Mouse (Mus musculus): ENCODE measurements around the gene Adprhl2. TPM values are rescaled to one million over a fixed set of nuclear protein-coding genes. Genes with fewer than 3 reads are reported as not detected.

The Adprhl2 gene
- polyA plus RNA-seq, 1 experiment from 2014 or later, result 30.1 TPM

GRCm38 (mm10) chr4:126301584-126302309 is 19.8 kb downstream of the Adprhl2 start:
- Histone ChIP-seq H3K4me3 (ENCODE audit: low read depth, low read length) (peak overlapping the region; percentile 40), H3K36me3 (ENCODE audit: control insufficient read depth, insufficient read depth, low read length) (no peaks in the 10 kb centered on the region; the same call in 1 of the 2 replicates), H3K4me2 (peak overlapping the region; percentile 66), H3K27me3 (ENCODE audit: control insufficient read depth, insufficient read depth, low read length) (peaks cover 65% of the 10 kb centered on the region), H3K4me1 (ENCODE audit: control insufficient read depth, insufficient read depth, low read length) (peaks cover 16% of the 10 kb centered on the region), H3K9ac (ENCODE audit: low read depth, low read length) (peak overlapping the region; percentile 28; the same call in 1 of the 2 replicates), H3K27ac (ENCODE audit: low read depth, low read length) (no peak overlapping the region), H3K9me3 (replicated peaks; ENCODE audit: control insufficient read depth, low read length) (no peaks in the 10 kb centered on the region)
- ATAC-seq (replicated peaks; ENCODE audit: insufficient number of reproducible peaks, low FRiP score, low TSS enrichment), result no peak
- 4% methylated on average over 27 of the region's 27 CpGs for WGBS (ENCODE audit: insufficient replicate concordance)

DNA sequence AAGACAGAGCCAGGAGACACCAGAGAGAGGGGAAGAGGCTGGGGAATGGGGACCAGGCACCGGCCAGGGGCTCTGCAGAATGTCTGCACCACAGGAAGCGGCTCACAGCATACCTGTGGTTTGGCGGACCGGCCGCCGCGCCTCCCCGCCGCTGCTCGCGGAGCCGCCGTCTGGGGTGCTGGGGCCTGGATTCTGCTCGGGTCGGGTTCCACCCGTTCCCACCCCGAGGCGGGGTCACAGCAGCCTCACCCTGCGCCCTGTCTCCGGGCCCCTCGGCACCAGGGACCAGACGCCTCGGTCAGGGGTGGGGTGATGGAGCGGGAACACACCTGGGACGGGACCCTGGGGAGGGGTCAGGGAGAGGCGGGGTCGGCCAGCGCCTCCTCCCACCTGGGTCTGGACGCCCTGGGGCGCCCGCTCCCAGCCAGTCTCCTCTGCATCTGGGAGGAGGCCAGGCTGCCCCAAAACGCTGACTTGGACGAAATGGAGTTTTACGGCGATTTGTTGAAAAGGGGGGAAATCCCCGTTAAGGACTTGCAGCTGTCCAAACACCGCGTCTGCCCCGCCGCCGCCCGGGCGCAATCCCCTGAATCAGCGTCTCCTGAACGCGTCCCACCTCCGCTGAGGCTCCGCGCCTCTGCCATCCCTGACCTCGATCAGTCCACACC is 20.5 kb downstream of the Adprhl2 start:
- Histone ChIP-seq H3K36me3 (ENCODE audit: control insufficient read depth, insufficient read depth, low read length) (no peaks in the 10 kb centered on the region; the same call in 1 of the 2 replicates), H3K4me2 (peak overlapping the region; percentile 66), H3K4me1 (ENCODE audit: control insufficient read depth, insufficient read depth, low read length) (peaks cover 17% of the 10 kb centered on the region), H3K27ac (ENCODE audit: low read depth, low read length) (no peak overlapping the region), H3K9ac (ENCODE audit: low read depth, low read length) (peak overlapping the region; percentile 28; the same call in 1 of the 2 replicates), H3K9me3 (replicated peaks; ENCODE audit: control insufficient read depth, low read length) (no peaks in the 10 kb centered on the region), H3K4me3 (ENCODE audit: low read depth, low read length) (peak overlapping the region; percentile 40), H3K27me3 (ENCODE audit: control insufficient read depth, insufficient read depth, low read length) (peaks cover 71% of the 10 kb centered on the region)
- ATAC-seq (replicated peaks; ENCODE audit: insufficient number of reproducible peaks, low FRiP score, low TSS enrichment), result no peak
- under 1% methylated on average over 50 of the region's 50 CpGs for WGBS (ENCODE audit: insufficient replicate concordance)

DNA sequence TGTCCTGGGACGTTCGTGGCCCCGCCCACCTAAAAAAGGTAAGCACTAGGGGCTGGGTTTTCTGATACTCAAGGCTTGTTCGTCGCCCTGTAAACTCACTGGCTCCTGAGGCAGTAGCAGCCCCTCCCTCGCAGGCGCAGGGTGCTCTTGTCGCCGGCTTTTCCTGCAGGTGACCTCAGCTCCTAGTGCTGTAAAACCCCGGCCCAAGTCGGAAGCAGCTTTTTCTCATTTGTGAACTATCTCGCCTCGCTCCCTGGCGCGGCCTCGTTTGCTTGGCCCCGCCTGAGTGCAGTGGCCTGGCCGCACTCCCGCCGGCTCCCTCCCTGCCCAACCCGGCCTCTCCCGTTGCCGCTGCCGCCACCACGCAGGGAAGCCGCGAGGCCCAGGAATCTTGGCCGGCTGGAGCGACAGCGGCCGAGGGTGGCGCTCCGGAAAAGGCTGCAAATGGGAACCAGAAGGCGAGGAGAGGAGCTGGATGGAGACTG is 24.8 kb downstream of the Adprhl2 start:
- Histone ChIP-seq H3K27ac (ENCODE audit: low read depth, low read length) (no peak overlapping the region), H3K4me2 (peak overlapping the region; percentile 68), H3K36me3 (ENCODE audit: control insufficient read depth, insufficient read depth, low read length) (no peaks in the 10 kb centered on the region), H3K4me1 (ENCODE audit: control insufficient read depth, insufficient read depth, low read length) (peaks cover 17% of the 10 kb centered on the region), H3K9ac (ENCODE audit: low read depth, low read length) (peak overlapping the region; percentile 57), H3K9me3 (replicated peaks; ENCODE audit: control insufficient read depth, low read length) (no peaks in the 10 kb centered on the region), H3K4me3 (ENCODE audit: low read depth, low read length) (peak overlapping the region; percentile 26), H3K27me3 (ENCODE audit: control insufficient read depth, insufficient read depth, low read length) (peaks cover 64% of the 10 kb centered on the region)
- under 1% methylated on average over 34 of the region's 34 CpGs for WGBS (ENCODE audit: insufficient replicate concordance)
- no peak for ATAC-seq (replicated peaks; ENCODE audit: insufficient number of reproducible peaks, low FRiP score, low TSS enrichment)

DNA sequence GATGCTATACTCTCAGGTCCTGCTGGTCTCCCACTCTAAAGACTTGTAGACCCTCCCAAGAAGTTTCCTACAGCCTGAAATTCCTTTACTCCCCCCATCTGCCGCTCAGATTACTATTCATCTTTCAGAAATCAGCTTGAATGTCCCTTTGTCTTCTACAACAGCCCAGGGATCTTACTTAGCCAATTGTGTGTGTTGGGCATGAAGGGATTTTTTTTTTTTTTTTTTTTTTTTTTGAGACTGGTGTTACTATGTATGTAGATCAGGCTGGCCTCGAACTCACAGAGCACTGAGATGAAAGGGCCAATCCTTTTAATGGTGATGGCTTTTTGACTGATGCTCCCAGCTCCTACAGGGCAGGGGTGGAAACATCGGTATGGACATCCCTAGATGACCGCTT is 25.6 kb downstream of the Adprhl2 start:
- H3K9me3 ChIP-seq (replicated peaks; ENCODE audit: control insufficient read depth, low read length), result no peaks in the 10 kb centered on the region
- H3K36me3 ChIP-seq (ENCODE audit: control insufficient read depth, insufficient read depth, low read length), result no peaks in the 10 kb centered on the region
- H3K4me2 ChIP-seq, result no peak overlapping the region
- peaks cover 11% of the 10 kb centered on the region for H3K4me1 ChIP-seq (ENCODE audit: control insufficient read depth, insufficient read depth, low read length)
- H3K27ac ChIP-seq (ENCODE audit: low read depth, low read length), result no peak overlapping the region
- ATAC-seq (replicated peaks; ENCODE audit: insufficient number of reproducible peaks, low FRiP score, low TSS enrichment), result no peak
- WGBS (ENCODE audit: insufficient replicate concordance), result 30% methylated on average over 4 of the region's 4 CpGs
- peaks cover 59% of the 10 kb centered on the region for H3K27me3 ChIP-seq (ENCODE audit: control insufficient read depth, insufficient read depth, low read length)
- no peak overlapping the region for H3K9ac ChIP-seq (ENCODE audit: low read depth, low read length)
- H3K4me3 ChIP-seq (ENCODE audit: low read depth, low read length), result no peak overlapping the region

DNA sequence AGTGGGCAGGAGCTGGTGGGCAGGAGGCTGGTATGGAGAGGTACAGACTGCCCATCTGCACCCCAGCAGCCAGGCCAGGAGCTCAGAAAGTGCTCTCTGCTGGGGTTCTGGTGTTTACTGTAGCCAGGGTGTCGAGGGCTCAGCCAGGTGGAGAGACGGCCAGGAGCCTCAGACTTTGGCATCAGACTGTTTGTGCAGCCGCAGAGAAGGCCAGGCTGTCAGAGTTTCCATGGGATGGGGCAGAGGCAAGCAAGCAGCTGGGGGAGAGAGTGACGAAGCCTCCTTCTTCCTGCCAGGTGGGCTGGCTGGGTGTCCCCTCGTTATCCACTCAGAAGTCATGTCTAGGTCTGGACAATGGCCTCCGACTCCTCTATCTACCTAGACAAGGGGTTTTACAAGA is 26.4 kb downstream of the Adprhl2 start:
- Histone ChIP-seq H3K27ac (ENCODE audit: low read depth, low read length) (no peak overlapping the region), H3K9me3 (replicated peaks; ENCODE audit: control insufficient read depth, low read length) (no peaks in the 10 kb centered on the region), H3K4me1 (ENCODE audit: control insufficient read depth, insufficient read depth, low read length) (peaks cover 7% of the 10 kb centered on the region; the same call in 1 of the 2 replicates), H3K4me3 (ENCODE audit: low read depth, low read length) (no peak overlapping the region), H3K27me3 (ENCODE audit: control insufficient read depth, insufficient read depth, low read length) (peaks cover 54% of the 10 kb centered on the region), H3K4me2 (no peak overlapping the region), H3K9ac (ENCODE audit: low read depth, low read length) (no peak overlapping the region), H3K36me3 (ENCODE audit: control insufficient read depth, insufficient read depth, low read length) (no peaks in the 10 kb centered on the region)
- ATAC-seq (replicated peaks; ENCODE audit: insufficient number of reproducible peaks, low FRiP score, low TSS enrichment), result no peak
- 70% methylated on average over 6 of the region's 6 CpGs for WGBS (ENCODE audit: insufficient replicate concordance)

DNA sequence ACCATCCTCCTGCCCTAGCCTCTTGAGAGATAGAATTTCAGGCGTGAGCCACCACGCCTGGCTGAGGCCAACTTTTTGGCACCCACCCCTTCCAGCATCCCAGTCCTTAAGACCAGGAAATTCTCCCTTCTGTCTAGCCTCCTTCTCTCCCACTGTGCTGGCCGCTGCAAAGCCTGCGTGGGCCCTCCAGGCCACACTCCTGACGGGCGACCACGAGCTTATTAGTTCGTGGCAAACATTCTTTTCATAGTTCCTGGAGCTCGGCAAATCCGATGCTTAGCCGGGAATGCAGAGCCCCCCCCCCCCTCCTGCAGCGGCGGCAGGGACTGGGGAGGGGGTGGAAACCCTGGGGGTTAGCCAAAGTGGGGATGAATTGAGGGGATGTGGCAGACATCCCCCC is 30.3 kb downstream of the Adprhl2 start:
- Histone ChIP-seq H3K4me2 (no peak overlapping the region), H3K4me3 (ENCODE audit: low read depth, low read length) (no peak overlapping the region), H3K9me3 (replicated peaks; ENCODE audit: control insufficient read depth, low read length) (no peaks in the 10 kb centered on the region), H3K27me3 (ENCODE audit: control insufficient read depth, insufficient read depth, low read length) (peaks cover 52% of the 10 kb centered on the region), H3K9ac (ENCODE audit: low read depth, low read length) (no peak overlapping the region), H3K27ac (ENCODE audit: low read depth, low read length) (no peak overlapping the region), H3K36me3 (ENCODE audit: control insufficient read depth, insufficient read depth, low read length) (no peaks in the 10 kb centered on the region), H3K4me1 (ENCODE audit: control insufficient read depth, insufficient read depth, low read length) (peaks cover 6% of the 10 kb centered on the region; the same call in 1 of the 2 replicates)
- ATAC-seq (replicated peaks; ENCODE audit: insufficient number of reproducible peaks, low FRiP score, low TSS enrichment), result no peak
- 19% methylated on average over 13 of the region's 13 CpGs for WGBS (ENCODE audit: insufficient replicate concordance)

- WGBS (ENCODE audit: insufficient replicate concordance), result 78% methylated on average over 8 of the region's 8 CpGs
- peaks cover 50% of the 10 kb centered on the region for H3K27me3 ChIP-seq (ENCODE audit: control insufficient read depth, insufficient read depth, low read length)
- H3K9ac ChIP-seq (ENCODE audit: low read depth, low read length), result no peak overlapping the region
- peaks cover 6% of the 10 kb centered on the region; the same call in 1 of the 2 replicates for H3K4me1 ChIP-seq (ENCODE audit: control insufficient read depth, insufficient read depth, low read length)
- no peaks in the 10 kb centered on the region for H3K9me3 ChIP-seq (replicated peaks; ENCODE audit: control insufficient read depth, low read length)
- H3K4me2 ChIP-seq, result no peak overlapping the region
- no peaks in the 10 kb centered on the region for H3K36me3 ChIP-seq (ENCODE audit: control insufficient read depth, insufficient read depth, low read length)
- H3K27ac ChIP-seq (ENCODE audit: low read depth, low read length), result no peak overlapping the region
- ATAC-seq (replicated peaks; ENCODE audit: insufficient number of reproducible peaks, low FRiP score, low TSS enrichment), result no peak
- H3K4me3 ChIP-seq (ENCODE audit: low read depth, low read length), result no peak overlapping the region
These were observed 31.2 kb downstream of the Adprhl2 start for GRCm38 (mm10) chr4:126290314-126290713.

DNA sequence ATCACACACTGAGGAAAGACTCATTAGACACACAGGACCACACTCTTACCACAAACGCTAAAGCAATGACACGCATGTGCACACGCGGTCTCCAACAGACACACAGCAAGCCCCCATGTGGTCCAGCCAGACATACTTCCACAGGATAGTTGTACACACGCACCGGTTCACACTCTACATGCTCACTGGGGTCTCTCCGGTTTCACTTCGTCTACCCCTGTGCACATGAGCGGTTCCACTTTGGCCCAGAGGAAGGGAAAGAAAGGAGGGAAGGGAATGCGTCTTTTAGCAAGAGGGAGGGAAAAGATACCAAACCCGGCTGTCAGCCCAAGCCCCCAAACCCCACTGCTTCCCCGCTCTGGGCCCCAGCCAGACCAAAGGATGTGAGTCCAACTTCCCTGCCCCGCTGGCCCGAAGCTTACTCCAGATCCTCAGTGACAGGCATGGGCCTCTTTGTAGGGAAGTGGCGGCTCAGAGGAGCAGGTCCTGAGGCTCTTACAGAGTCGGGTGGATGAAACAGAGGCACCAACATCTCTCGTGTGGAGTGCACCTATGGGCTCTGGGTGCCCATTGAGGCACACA is 33.3 kb downstream of the Adprhl2 start:
- H3K4me2 ChIP-seq, result peak overlapping the region; percentile 22; the same call in 1 of the 2 replicates
- no peak overlapping the region for H3K4me3 ChIP-seq (ENCODE audit: low read depth, low read length)
- no peaks in the 10 kb centered on the region for H3K36me3 ChIP-seq (ENCODE audit: control insufficient read depth, insufficient read depth, low read length)
- H3K27ac ChIP-seq (ENCODE audit: low read depth, low read length), result no peak overlapping the region
- H3K27me3 ChIP-seq (ENCODE audit: control insufficient read depth, insufficient read depth, low read length), result peaks cover 50% of the 10 kb centered on the region
- 37% methylated on average over 17 of the region's 17 CpGs for WGBS (ENCODE audit: insufficient replicate concordance)
- peaks cover 6% of the 10 kb centered on the region; the same call in 1 of the 2 replicates for H3K4me1 ChIP-seq (ENCODE audit: control insufficient read depth, insufficient read depth, low read length)
- H3K9ac ChIP-seq (ENCODE audit: low read depth, low read length), result no peak overlapping the region
- no peak for ATAC-seq (replicated peaks; ENCODE audit: insufficient number of reproducible peaks, low FRiP score, low TSS enrichment)
- H3K9me3 ChIP-seq (replicated peaks; ENCODE audit: control insufficient read depth, low read length), result no peaks in the 10 kb centered on the region
